Mouse (Mus musculus) CH12.LX (cell line): Measurements from ENCODE around the gene Col4a4. TPM values are rescaled to one million over a fixed set of nuclear protein-coding genes. Genes with fewer than 3 reads are reported as not detected.

Experiments
- DNase-seq: peaks from one replicate; pipeline ENCODE4 v3.0.0-alpha.2; 2013; ENCODE audit errors: extremely low read depth
- H3K27ac ChIP-seq: 2 replicates; pipeline ENCODE4 v1.5.1; 2012; ENCODE audit warnings: low read depth, mild to moderate bottlenecking, control low read depth, moderate library complexity; ENCODE audit not compliant: insufficient read depth
- H3K27me3 ChIP-seq: replicated peaks from 2 replicates; pipeline ENCODE3; 2012; ENCODE audit warnings: inconsistent platforms
- H3K36me3 ChIP-seq, 2 experiments: replicated peaks in 1 of 2; 2 replicates each; pipeline versions ENCODE3 to v1.6.1; 2012; ENCODE audit warnings: inconsistent platforms in 1 of 2, low read length in 1 of 2, mild to moderate bottlenecking in 1 of 2, mixed read lengths in 1 of 2, moderate library complexity in 1 of 2; ENCODE audit not compliant: control insufficient read depth in 1 of 2, insufficient read depth in 1 of 2
- H3K4me1 ChIP-seq, 2 experiments: 2 replicates each; pipeline ENCODE4 v1.6.1; 2012; ENCODE audit warnings: inconsistent platforms in 1 of 2, moderate library complexity in 1 of 2; ENCODE audit not compliant: insufficient read depth in 2 of 2, control insufficient read depth in 1 of 2
- H3K4me2 ChIP-seq: 2 replicates; pipeline ENCODE4 v1.6.1; 2012; ENCODE audit warnings: low read depth, mild to moderate bottlenecking, control low read depth; ENCODE audit not compliant: poor library complexity, insufficient read depth, severe bottlenecking
- H3K4me3 ChIP-seq, 3 experiments: fragments of 150-350 bp in 1 of 3; sonication (generic) in 1 of 3; replicated peaks in 1 of 3; 2 replicates each; pipeline versions ENCODE3 to v1.5.1; 2011 to 2012; ENCODE audit warnings: low read depth in 2 of 3, low read length in 2 of 3, mild to moderate bottlenecking in 2 of 3, moderate library complexity in 2 of 3, control low read depth in 1 of 3, improper control_type of control experiment in 1 of 3, inconsistent platforms in 1 of 3, mixed read lengths in 1 of 3; ENCODE audit not compliant: poor library complexity in 1 of 3
- H3K79me2 ChIP-seq: replicated peaks from 2 replicates; pipeline ENCODE4 v1.6.1; 2012; ENCODE audit warnings: mild to moderate bottlenecking, moderate library complexity; ENCODE audit not compliant: control insufficient read depth, poor library complexity, insufficient read depth, severe bottlenecking; ENCODE audit errors: extremely low read depth
- H3K9ac ChIP-seq: 2 replicates; pipeline ENCODE4 v1.6.1; 2012; ENCODE audit warnings: low read depth, mild to moderate bottlenecking, control low read depth, moderate library complexity; ENCODE audit not compliant: insufficient read depth
- H3K9me3 ChIP-seq: replicated peaks from 2 replicates; pipeline ENCODE3; 2012; ENCODE audit warnings: low read length, inconsistent platforms, mixed read lengths
- BHLHE40 ChIP-seq: IDR thresholded peaks from 2 replicates; pipeline ENCODE4 v1.6.1; 2011; ENCODE audit warnings: mild to moderate bottlenecking, low read depth, low read length, improper control_type of control experiment
- CHD1 ChIP-seq: IDR thresholded peaks from 2 replicates; pipeline ENCODE4 v1.6.1; 2012; ENCODE audit warnings: low read depth, low read length, improper control_type of control experiment, inconsistent platforms
- CTCF ChIP-seq, 2 experiments: IDR thresholded peaks in 1 of 2; conservative IDR thresholded peaks in 1 of 2; 2 replicates each; pipeline ENCODE4 v1.5.1; 2011 to 2012; ENCODE audit warnings: low read depth in 2 of 2, low read length in 2 of 2, improper control_type of control experiment in 1 of 2, inconsistent platforms in 1 of 2, mild to moderate bottlenecking in 1 of 2, moderate library complexity in 1 of 2
- E2F4 ChIP-seq: IDR thresholded peaks from 2 replicates; pipeline ENCODE4 v1.6.1; 2011; ENCODE audit warnings: low read depth, low read length, improper control_type of control experiment; ENCODE audit not compliant: insufficient replicate concordance
- EP300 ChIP-seq: IDR thresholded peaks from 2 replicates; pipeline ENCODE4 v1.6.1; 2011; ENCODE audit warnings: low read length, improper control_type of control experiment
- ETS1 ChIP-seq: conservative IDR thresholded peaks from 2 replicates; pipeline ENCODE4 v1.6.1; 2012; ENCODE audit warnings: low read depth, mild to moderate bottlenecking, inconsistent platforms, low read length, improper control_type of control experiment, moderate library complexity
- HCFC1 ChIP-seq: IDR thresholded peaks from 2 replicates; pipeline ENCODE4 v1.6.1; 2012; ENCODE audit warnings: low read depth, mild to moderate bottlenecking, inconsistent platforms, low read length, improper control_type of control experiment
- IRF4 ChIP-seq: IDR thresholded peaks from 2 replicates; pipeline ENCODE4 v1.6.1; 2014; ENCODE audit warnings: low read depth, mild to moderate bottlenecking, inconsistent platforms, low read length, improper control_type of control experiment
- JUN ChIP-seq: IDR thresholded peaks from 2 replicates; pipeline ENCODE4 v1.6.1; 2011; ENCODE audit warnings: low read depth, mild to moderate bottlenecking, low read length, improper control_type of control experiment, moderate library complexity; ENCODE audit not compliant: insufficient read depth
- JUND ChIP-seq: conservative IDR thresholded peaks from 2 replicates; pipeline ENCODE4 v1.6.1; 2011; ENCODE audit warnings: low read depth, low read length, improper control_type of control experiment
- MAFK ChIP-seq: IDR thresholded peaks from 2 replicates; pipeline ENCODE4 v1.6.1; 2011; ENCODE audit warnings: low read length, improper control_type of control experiment; ENCODE audit not compliant: insufficient replicate concordance
- MEF2A ChIP-seq: IDR thresholded peaks from 2 replicates; pipeline ENCODE4 v1.6.1; 2014; ENCODE audit warnings: low read depth, mild to moderate bottlenecking, inconsistent platforms, low read length, improper control_type of control experiment, borderline replicate concordance
- MXI1 ChIP-seq: IDR thresholded peaks from 2 replicates; pipeline ENCODE4 v1.6.1; 2011; ENCODE audit warnings: mild to moderate bottlenecking, low read depth, low read length, improper control_type of control experiment
- NELFE ChIP-seq: IDR thresholded peaks from 2 replicates; pipeline ENCODE4 v1.6.1; 2011; ENCODE audit warnings: low read depth, low read length, improper control_type of control experiment
- PAX5 ChIP-seq: IDR thresholded peaks from 2 replicates; pipeline ENCODE4 v1.6.1; 2012; ENCODE audit warnings: low read length, inconsistent platforms, mixed read lengths
- POLR2A ChIP-seq: IDR thresholded peaks from 2 replicates; pipeline ENCODE4 v1.6.1; 2011; ENCODE audit warnings: low read depth, mild to moderate bottlenecking, improper control_type of control experiment, low read length
- RCOR1 ChIP-seq: conservative IDR thresholded peaks from 2 replicates; pipeline ENCODE4 v1.6.1; 2012; ENCODE audit warnings: low read depth, mild to moderate bottlenecking, inconsistent platforms, low read length, improper control_type of control experiment
- SIN3A ChIP-seq: IDR thresholded peaks from 2 replicates; pipeline ENCODE4 v1.6.1; 2012; ENCODE audit warnings: low read length, improper control_type of control experiment, inconsistent platforms
- TCF12 ChIP-seq: IDR thresholded peaks from 2 replicates; pipeline ENCODE4 v1.6.1; 2014; ENCODE audit warnings: low read depth, mild to moderate bottlenecking, inconsistent platforms, low read length, improper control_type of control experiment
- UBTF ChIP-seq: IDR thresholded peaks from 2 replicates; pipeline ENCODE4 v1.6.1; 2012; ENCODE audit warnings: low read depth, mild to moderate bottlenecking, inconsistent platforms, low read length, improper control_type of control experiment, moderate library complexity
- ZKSCAN1 ChIP-seq: IDR thresholded peaks from 2 replicates; pipeline ENCODE4 v1.6.1; 2012; ENCODE audit warnings: low read depth, inconsistent platforms, low read length, improper control_type of control experiment, borderline replicate concordance
- ZMIZ1 ChIP-seq: IDR thresholded peaks from 2 replicates; pipeline ENCODE4 v1.6.1; 2012; ENCODE audit warnings: low read depth, mild to moderate bottlenecking, inconsistent platforms, low read length, improper control_type of control experiment
- ZNF384 ChIP-seq: IDR thresholded peaks from 2 replicates; pipeline ENCODE4 v1.6.1; 2012; ENCODE audit warnings: low read depth, low read length, improper control_type of control experiment, inconsistent platforms
- dilution Hi-C: fragments of 300-500 bp; cut with MboI; formaldehyde crosslinking; loops from 2 replicates; pipeline ENCODE4 v1.14.3; 2020; ENCODE audit warnings: low sequenced_read_pairs; ENCODE audit not compliant: extremely low pct_unique_long_range_greater_than_20kb, extremely low pct_ligation_motif_present
- in situ Hi-C: fragments of 300-500 bp; cut with MboI; formaldehyde crosslinking; loops from 3 replicates; pipeline ENCODE4 v1.14.3; 2019; ENCODE audit warnings: low sequenced_read_pairs, low pct_ligation_motif_present, low pct_unique_long_range_greater_than_20kb, mixed read lengths
- polyA plus RNA-seq: library from polyadenylated mRNA; unstranded; fragments of >175 nt; gene quantifications from 2 replicates; pipeline ENCODE4 v1.2.1, GENCODE M21; 2012; ENCODE audit warnings: low read depth; ENCODE audit not compliant: insufficient read length
- total RNA-seq, 2 experiments: library from RNA; depleted of rRNA; stranded (reverse); fragments of 300-350 nt in 1 of 2; fragments of >200 nt in 1 of 2; gene quantifications; 2 replicates each; pipeline ENCODE4 v1.2.3; 2012 to 2014

Gene Col4a4
- total and polyA plus RNA-seq, 3 experiments: under 0.01 to 0.03 TPM; not detected in 1

DNA sequence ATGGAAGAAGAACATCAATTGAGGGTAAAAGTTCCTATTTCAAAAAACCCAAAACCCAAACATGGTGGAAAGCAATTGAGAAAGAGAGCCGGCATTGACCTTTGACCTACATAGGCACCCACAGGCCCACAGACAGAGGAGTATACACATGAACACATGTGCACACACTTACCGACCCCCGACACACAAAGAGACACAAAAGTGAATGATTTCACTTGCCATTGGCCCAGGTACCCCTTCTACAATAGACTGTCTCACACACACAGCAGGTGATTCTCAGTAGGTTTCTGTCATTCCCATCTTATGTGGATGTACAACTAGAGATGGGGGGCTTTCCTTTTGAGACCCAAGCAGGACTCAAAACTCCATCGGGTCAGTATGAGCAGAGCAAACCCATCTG lies 110.8 kb downstream of the Col4a4 start:
- Histone ChIP-seq H3K4me2 (no peak overlapping the region), H3K27me3 (no peaks in the 10 kb centered on the region), H3K4me1 (no peaks in the 10 kb centered on the region), H3K4me3 (no peak overlapping the region), H3K9ac (no peak overlapping the region)
- in situ Hi-C loops: no loop called here
- TF ChIP-seq TCF12: no peak
- TF ChIP-seq, all 38 proteins: peak for 0
- Histone ChIP-seq H3K79me2 (no peaks in the 10 kb centered on the region), H3K27ac (no peak overlapping the region), H3K36me3 (no peaks in the 10 kb centered on the region), H3K9me3 (no peaks in the 10 kb centered on the region)
- DNase-seq: no peak
- dilution Hi-C loops: no loop called here

- Histone ChIP-seq H3K79me2 (no peaks in the 10 kb centered on the region), H3K9me3 (no peaks in the 10 kb centered on the region), H3K4me3 (no peak overlapping the region), H3K36me3 (no peaks in the 10 kb centered on the region), H3K27me3 (no peaks in the 10 kb centered on the region), H3K9ac (no peak overlapping the region), H3K4me1 (no peaks in the 10 kb centered on the region), H3K4me2 (no peak overlapping the region), H3K27ac (no peak overlapping the region)
- in situ Hi-C loops: no loop called here
- TF ChIP-seq MAFK (no peak), CHD1 (no peak), MXI1 (no peak), IRF4 (no peak), ETS1 (no peak), PAX5 (no peak), HCFC1 (no peak), ZMIZ1 (no peak), POLR2A (no peak)
- no peak for DNase-seq
- dilution Hi-C loops: no loop called here
Measured at GRCm38 (mm10) chr1:82475254-82475653, 111.4 kb downstream of the Col4a4 start.

DNA sequence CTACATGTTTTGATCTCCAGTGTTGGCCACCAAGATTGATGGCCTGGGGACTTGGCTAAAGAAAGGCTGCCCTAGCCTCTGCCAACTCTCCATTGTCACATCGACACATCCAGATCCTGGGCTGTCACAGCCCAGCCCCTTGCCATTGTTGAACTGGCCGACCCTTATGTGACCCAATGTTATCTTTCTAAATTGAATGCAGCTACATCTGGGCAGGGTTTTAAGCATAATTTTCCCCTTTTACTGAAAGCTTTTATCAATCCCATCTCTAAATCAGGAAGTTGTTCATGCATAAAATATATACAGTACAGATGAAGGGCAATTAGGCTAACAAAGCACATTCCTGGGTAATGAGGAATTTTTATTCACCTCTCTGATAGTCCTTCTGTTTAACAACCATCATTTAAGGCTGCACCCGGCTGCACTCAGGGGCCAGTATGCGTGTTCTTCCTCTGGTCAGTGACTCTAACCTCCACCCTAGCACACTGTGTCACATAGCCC lies 112.1 kb downstream of the Col4a4 start:
- no peaks in the 10 kb centered on the region for H3K36me3 ChIP-seq
- no peaks in the 10 kb centered on the region for H3K9me3 ChIP-seq
- H3K9ac ChIP-seq: no peak overlapping the region
- no peak for DNase-seq
- H3K27ac ChIP-seq: no peak overlapping the region
- H3K4me1 ChIP-seq: peaks cover 0 to 2% of the 10 kb centered on the region in 2 experiments; a peak in 2 of 4 replicates
- in situ Hi-C loops (no loop called here), dilution Hi-C loops (no loop called here)
- H3K27me3 ChIP-seq: no peaks in the 10 kb centered on the region
- H3K4me2 ChIP-seq: no peak overlapping the region
- no peaks in the 10 kb centered on the region for H3K79me2 ChIP-seq
- no peak overlapping the region for H3K4me3 ChIP-seq
- TF ChIP-seq CTCF (conservative IDR thresholded peaks at IDR 0.05 in 1 of 2, IDR thresholded peaks at IDR 0.05 in 1 of 2; ENCODE audit: low read depth in 2 of 2, low read length in 2 of 2): no peak
- no peak for TF ChIP-seq ZKSCAN1
- no peak for TF ChIP-seq UBTF
- TF ChIP-seq ZNF384: no peak
- no peak for TF ChIP-seq EP300
- no peak for TF ChIP-seq NELFE
- no peak for TF ChIP-seq RCOR1
- no peak for TF ChIP-seq BHLHE40
- no peak for TF ChIP-seq E2F4
- TF ChIP-seq JUN: no peak
- TF ChIP-seq HCFC1: no peak
- no peak for TF ChIP-seq SIN3A
- no peak for TF ChIP-seq MEF2A
- no peak for TF ChIP-seq JUND
